Mouse (Mus musculus): ENCODE data around the gene Nsun2.

- no peak for TF ChIP-seq CTCF (IDR thresholded peaks at IDR 0.05; ENCODE audit: insufficient read depth, low read length)
- no peak for TF ChIP-seq POLR2A (IDR thresholded peaks at IDR 0.05; ENCODE audit: borderline replicate concordance, extremely low read depth, low read depth, low read length)
Observed at GRCm38 (mm10) chr13:69558098-69558660, 24.6 kb downstream of the Nsun2 start.

Data from lung, adult 2 months (tissue).